Mouse (Mus musculus) olfactory bulb, adult 2 months (tissue): ENCODE measurements at regions not wholly inside any gene's neighbourhood (a gene's known extent, or its start where the extent isn't known, plus 50 kb on each side); places are given as distances from the start of the nearest gene placed in this dataset.
A peak's percentile ranks its signal among the peaks of the same experiment; 100 is the strongest.

ENCODE experiments used
- H3K27ac ChIP-seq: fragments of 200-500 bp; 2 replicates; pipeline ENCODE4 v1.5.1; 2012; ENCODE audit warnings: low read depth, low read length; ENCODE audit not compliant: insufficient read depth
- H3K4me1 ChIP-seq: fragments of 200-500 bp; 2 replicates; pipeline ENCODE4 v1.6.1; 2012; ENCODE audit warnings: low read length; ENCODE audit not compliant: control insufficient read depth, insufficient read depth
- H3K4me3 ChIP-seq: fragments of 200-500 bp; 2 replicates; pipeline ENCODE4 v1.5.1; 2012; ENCODE audit warnings: mild to moderate bottlenecking, low read depth, low read length, moderate library complexity; ENCODE audit not compliant: insufficient read depth
- CTCF ChIP-seq: fragments of 200-500 bp; IDR thresholded peaks from 2 replicates; pipeline ENCODE4 v1.5.1; 2012; ENCODE audit warnings: low read depth, mild to moderate bottlenecking, low read length, moderate library complexity; ENCODE audit not compliant: insufficient read depth
- POLR2A ChIP-seq: fragments of 200-500 bp; IDR thresholded peaks from 2 replicates; pipeline ENCODE4 v1.6.1; 2012; ENCODE audit warnings: mild to moderate bottlenecking, low read depth, low read length, moderate library complexity; ENCODE audit not compliant: insufficient read depth
- WGBS: fragments of 180-500 bp; shearing (Covaris S2); methylation state at CpG from one replicate; pipeline ENCODE4 v1.1.7; 2018; 5-methylcytosine and 5-hydroxymethylcytosine counted together

DNA sequence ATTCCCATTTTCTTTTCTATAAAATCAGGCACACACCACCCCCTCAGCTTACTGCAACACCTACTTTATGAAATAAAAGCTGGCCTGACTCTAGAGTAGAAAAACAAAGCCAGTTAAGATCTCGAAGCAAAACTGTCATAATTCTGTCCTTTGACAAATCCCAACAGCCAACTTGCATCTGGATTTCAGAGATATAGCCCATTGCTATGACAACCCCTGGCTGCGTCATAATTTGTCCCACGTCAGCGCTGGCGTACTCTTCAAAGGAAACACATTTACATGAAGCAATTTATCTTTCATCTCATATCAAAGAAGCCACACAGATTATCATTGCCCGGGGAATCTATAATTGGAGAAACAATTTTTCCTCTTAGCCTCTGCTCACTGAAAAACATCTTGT lies 126.4 kb downstream of the Gm9817 start:
- Histone ChIP-seq H3K4me3 (no peak overlapping the region), H3K27ac (no peak overlapping the region), H3K4me1 (no peaks in the 10 kb centered on the region)
- TF ChIP-seq POLR2A: no peak
- TF ChIP-seq CTCF: no peak
- 84% methylated on average over 6 of the region's 6 CpGs for WGBS

DNA sequence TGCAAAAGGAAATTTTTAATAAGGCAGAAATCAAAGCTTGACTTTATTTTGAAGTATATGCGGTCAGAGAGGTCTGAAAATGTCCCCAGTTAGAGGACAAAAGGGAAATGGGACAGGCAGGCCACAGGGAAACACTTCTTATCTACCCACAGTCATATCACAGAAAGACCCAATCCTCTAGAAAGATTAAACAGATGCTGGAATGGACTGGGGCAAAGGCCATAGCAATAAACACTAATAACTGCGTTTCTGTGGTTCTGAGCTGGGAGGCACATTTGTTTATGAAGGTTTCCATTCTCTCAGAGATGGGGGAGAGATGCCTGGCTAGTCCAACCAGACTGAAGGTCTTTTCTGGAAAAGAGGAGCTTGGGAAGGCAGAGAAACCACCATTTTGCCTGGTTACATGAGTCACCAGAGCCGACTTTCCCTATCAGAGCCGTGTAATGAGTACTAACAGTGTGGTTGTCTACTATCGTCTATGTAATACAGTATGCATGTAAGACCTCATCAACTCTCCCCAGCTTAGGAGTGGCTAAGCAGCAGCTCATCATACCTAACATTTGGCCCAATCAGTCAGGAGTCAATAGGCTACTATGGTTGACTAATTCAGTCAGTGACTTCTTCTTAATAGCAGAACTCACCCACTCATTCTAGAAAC lies 130.2 kb downstream of the Gm9817 start:
- 96% methylated on average over 5 of the region's 5 CpGs for WGBS
- H3K4me1 ChIP-seq: no peaks in the 10 kb centered on the region
- no peak overlapping the region for H3K27ac ChIP-seq
- TF ChIP-seq POLR2A (no peak), CTCF (no peak)
- no peak overlapping the region for H3K4me3 ChIP-seq

DNA sequence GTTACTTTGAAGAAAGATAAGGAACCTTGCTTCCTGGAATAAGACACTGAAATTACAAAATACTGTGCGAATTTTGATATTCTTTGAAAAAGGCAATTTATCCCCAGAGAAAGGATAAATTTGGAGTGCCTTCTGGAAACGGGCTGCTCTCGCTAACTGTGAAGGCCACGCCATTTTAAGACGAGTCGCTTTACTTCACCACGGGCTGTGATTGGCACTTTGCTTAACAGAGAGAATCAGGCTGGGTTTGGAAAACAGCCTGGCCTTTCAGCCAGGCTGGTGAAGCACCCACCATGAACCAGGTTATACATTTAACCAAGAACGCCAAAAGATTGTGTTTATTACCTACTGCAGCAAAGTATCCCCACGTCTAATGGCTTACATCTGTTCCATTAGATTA lies 132.7 kb downstream of the Gm9817 start:
- no peak for TF ChIP-seq CTCF
- no peak for TF ChIP-seq POLR2A
- H3K27ac ChIP-seq: no peak overlapping the region
- 96% methylated on average over 9 of the region's 9 CpGs for WGBS

DNA sequence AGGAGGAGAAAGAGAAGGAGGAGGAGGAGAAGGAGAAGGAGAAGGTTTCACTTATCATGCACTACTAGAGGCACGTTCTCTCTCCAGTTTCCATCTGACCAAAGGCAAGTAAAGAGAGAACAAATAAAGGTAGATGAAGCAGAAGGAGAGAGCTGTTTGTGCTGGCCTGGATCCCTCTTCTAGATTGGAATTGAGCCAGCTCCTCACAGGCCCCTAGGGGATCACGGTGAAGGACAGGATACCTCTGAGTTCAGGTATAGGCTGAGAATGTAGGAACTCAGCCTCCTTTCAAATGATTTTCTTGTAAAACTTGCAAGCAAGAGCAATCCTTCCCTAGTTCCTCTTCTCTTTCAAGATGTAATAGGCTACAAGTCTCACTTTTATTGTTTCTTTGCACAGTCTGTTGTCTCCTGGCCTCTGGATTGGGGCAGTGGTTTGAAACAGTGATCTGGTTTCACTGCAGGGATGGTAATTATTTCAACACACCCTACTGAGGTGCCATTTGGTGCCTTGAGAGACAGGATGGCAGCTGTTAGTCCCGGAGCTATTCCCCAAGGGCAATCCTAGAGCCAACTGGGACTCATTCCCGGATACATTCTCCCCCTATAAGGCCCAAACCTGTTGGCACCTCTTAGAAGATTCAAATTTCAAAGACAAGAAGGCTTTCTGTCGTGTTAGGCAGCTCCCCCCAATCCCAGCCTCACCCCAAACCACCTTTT lies 134.8 kb downstream of the Gm9817 start:
- TF ChIP-seq CTCF: no peak
- TF ChIP-seq POLR2A: no peak
- H3K27ac ChIP-seq: no peak overlapping the region
- H3K4me3 ChIP-seq: no peak overlapping the region
- no peaks in the 10 kb centered on the region for H3K4me1 ChIP-seq
- WGBS: 76% methylated on average over 5 of the region's 5 CpGs

More for the DNA sequence above, 132.7 kb downstream of the Gm9817 start:
- Histone ChIP-seq H3K4me3 (no peak overlapping the region), H3K4me1 (no peaks in the 10 kb centered on the region)

DNA sequence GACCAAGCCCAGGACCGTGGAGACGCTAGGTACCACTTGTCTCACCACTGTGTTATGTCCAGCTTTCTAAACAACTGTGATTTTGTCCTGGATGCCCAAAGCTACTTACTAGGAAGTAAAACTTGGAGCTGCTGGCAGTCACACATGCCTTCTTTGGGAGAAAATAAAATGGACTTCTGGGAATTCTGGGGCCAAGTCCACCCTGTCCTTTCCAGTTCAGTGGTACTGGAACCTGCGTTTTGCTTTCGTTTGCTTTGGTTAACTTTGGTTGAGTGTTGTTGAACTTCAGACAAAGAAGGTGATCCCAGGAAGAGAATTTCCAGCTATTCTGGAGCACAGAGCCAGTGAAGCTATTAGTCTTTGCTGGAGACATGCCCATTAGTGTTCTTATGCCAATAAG lies 139.8 kb downstream of the Gm9817 start:
- Histone ChIP-seq H3K4me1 (no peaks in the 10 kb centered on the region), H3K27ac (no peak overlapping the region), H3K4me3 (no peak overlapping the region)
- 90% methylated on average over 4 of the region's 4 CpGs for WGBS
- TF ChIP-seq POLR2A: no peak
- TF ChIP-seq CTCF: no peak

DNA sequence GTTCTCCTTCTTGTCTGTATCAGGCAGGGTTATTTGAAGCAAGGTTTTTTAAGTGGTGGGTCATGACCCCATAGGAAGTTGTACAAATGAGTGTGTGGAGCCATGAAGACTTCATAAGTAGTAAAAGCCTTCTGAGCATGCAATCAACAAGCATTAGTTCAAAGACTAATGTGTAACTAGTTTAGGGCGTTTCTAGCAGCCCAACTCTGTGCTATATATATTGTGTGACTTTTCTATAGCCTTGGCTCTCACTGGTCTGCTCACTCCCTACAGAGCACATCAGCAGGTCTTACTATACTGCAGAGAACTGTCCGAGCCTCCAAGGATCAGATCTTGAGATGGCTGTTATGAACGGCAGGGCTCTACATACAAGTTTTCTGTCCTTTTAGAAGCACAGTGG lies 141.2 kb downstream of the Gm9817 start:
- TF ChIP-seq CTCF (no peak), POLR2A (no peak)
- Histone ChIP-seq H3K4me3 (no peak overlapping the region), H3K4me1 (no peaks in the 10 kb centered on the region), H3K27ac (no peak overlapping the region)
- 87% methylated on average over 3 of the region's 3 CpGs for WGBS

DNA sequence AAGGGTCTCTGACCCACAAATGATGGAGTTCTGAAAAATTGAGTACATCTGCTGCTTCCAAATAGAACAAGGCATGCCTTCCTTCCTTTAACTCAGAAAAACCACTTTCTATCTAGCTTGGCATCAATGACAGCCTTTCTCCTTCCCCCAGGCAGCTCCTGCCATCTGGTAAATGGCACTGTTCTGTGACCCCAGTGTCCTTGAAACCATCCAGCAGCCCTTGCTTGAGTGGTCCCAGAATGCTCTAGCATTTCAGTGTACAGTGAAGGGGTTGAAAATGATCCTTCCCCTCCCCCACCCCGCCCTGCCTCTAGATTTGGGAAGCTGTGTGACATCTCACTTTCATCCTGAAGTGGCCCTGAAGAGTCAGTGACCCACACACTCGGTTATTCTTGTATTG lies 152.3 kb downstream of the Gm9817 start:
- WGBS: 82% methylated on average over 2 of the region's 2 CpGs
- TF ChIP-seq CTCF (no peak), POLR2A (no peak)

DNA sequence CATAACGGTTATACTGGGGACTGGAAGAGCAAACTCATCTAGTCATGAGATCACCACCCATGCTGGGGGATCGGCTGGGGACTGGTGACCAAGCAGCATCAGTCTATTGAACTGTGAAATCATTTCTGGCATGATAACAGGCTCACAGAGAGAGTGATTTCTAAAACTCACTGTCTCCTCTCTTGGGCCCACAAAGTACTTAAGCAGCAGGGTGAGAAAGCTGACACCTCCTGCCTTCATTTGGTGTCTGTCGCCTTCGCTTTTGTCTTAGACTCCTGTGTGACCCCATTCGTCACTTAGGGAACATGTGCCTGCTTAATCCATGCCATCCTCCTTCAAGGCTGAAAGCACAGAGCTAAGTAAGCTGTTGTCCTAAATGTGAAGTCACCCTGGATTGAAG lies 154.3 kb upstream of the Mylip start:
- TF ChIP-seq CTCF (no peak), POLR2A (no peak)
- WGBS: 84% methylated on average over 5 of the region's 5 CpGs
- H3K4me1 ChIP-seq: peaks cover 8% of the 10 kb centered on the region
- H3K4me3 ChIP-seq: no peak overlapping the region
- H3K27ac ChIP-seq: no peak overlapping the region

More for the DNA sequence above, 152.3 kb downstream of the Gm9817 start:
- H3K4me3 ChIP-seq: no peak overlapping the region
- H3K27ac ChIP-seq: no peak overlapping the region
- no peaks in the 10 kb centered on the region for H3K4me1 ChIP-seq

DNA sequence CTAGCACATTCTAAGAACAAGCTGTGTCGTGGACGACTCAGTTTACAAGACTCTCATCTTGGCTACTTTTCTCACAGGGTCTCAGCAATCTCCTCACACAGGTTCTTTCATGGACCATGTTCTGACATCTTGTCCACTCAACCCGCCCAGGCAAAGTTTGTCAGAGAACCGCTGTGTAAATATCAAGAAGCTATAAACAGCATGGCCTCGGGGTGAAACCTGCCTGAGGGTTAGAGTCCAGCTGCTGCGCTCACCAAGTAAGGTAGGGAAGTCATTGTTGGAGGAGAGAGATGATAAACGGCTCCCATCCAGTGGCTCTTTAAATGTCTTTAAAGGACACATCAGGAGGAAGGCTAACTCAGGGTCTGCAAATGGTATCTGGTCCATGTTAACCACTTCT lies 151.3 kb upstream of the Mylip start:
- TF ChIP-seq CTCF (no peak), POLR2A (no peak)
- Histone ChIP-seq H3K4me3 (no peak overlapping the region), H3K27ac (no peak overlapping the region), H3K4me1 (peaks cover 8% of the 10 kb centered on the region)
- 94% methylated on average over 7 of the region's 7 CpGs for WGBS

DNA sequence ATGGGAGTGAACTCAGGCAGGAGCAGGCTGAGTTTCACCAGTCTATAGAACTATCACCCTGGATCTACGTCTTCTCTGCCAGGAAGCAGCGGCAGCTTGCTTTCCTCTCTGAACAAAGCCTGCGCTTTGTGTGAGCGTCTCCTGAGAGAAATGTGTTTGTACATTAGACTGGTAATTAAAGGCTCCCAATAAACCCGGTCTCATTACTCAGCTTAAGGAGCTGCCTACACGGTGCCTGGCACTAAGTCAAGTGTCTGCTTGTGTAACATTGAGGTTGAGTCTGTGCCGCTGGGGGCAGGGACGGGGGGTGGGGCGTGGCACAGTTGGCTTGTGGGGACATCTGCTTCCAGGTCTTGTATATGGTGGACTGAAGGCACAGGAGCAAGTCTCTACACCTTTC lies 150.4 kb upstream of the Mylip start:
- TF ChIP-seq CTCF (no peak), POLR2A (no peak)

More for the DNA sequence above, 150.4 kb upstream of the Mylip start:
- H3K4me3 ChIP-seq: no peak overlapping the region
- peaks cover 8% of the 10 kb centered on the region for H3K4me1 ChIP-seq
- WGBS: 24% methylated on average over 9 of the region's 9 CpGs
- H3K27ac ChIP-seq: peak overlapping the region; percentile 53; the same call in 1 of the 2 replicates
